Mouse (Mus musculus): ENCODE results near the gene Dcaf5.

Dcaf5 gene

DNA sequence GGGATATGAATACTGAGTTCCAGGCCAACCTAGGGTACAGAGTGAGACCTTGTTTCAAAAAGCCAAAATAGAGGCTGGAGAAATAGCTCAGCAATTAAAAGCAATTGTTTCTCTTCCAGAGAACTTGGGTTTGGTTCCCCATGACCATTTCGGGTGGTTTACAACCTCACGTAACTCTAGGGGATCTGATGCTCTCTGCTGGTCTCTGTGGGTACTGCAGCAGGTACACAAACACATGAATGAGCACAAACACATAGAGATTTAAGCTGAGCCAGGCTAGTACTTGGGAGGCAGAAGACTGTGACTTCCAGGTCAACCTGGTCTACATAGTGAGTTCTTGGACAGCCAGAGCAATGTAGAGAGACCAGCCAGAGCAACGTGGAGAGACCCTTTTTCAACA, 28.6 kb downstream of the Dcaf5 start:
- no peak for DNase-seq (ENCODE audit: low spot score in 2 of 2)

DNA sequence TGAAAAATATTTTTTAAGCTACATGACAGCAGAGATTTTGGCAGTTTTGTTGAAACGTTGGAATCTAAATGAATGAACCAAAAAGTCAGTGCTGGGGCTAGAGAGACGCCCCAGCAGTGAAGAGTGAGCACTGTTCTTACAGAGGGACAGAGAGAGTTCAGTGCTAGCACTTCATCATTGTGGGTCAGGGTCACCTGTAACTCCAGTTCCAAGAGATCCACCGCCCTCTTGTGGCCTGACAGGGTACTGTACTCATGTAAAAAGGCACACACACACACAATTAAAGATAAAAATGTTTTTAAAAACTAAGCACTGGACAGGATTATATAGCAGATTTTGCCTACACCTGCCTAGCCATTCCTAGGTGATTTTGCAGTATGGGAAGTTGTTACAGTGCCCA, 29.8 kb downstream of the Dcaf5 start:
- DNase-seq (ENCODE audit: low spot score in 2 of 2) = no peak

DNA sequence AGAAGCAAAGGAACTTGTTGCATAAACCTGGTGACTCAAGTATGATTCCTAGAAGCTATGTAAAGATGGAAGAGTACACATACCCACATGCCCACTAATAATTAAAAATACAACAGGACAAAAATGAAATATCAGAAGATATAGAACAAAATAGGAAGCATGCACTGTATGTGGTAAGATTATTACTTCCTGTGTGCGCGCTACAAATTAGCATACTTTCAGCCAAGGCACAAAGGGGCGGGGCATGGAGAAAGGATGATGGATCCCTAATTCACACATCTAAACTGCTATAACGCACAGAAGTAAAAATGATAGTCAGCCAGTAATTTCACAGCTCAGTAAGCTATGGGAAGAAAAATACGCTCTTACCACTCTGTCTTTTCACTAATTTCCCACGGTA, 32.3 kb downstream of the Dcaf5 start:
- DNase-seq (ENCODE audit: low spot score in 2 of 2) = no peak

DNA sequence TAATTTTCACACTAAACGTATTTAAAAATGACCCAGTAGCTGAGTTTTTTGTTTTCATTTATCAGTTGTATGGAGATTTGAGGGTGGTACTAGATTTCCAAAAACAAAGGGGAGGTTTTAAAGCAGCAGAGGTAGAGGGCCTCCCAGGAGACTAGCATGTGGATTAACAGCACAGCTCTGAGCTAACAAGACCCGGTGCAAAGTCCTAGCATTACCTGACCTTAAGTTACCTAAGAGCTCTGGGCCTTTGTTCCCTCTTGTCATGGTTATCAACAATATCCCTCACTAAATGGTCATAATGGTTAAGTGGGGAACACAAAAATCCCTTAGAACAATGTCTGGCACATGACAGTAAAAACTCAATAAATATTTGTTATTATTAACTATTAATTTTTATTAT, 37.3 kb downstream of the Dcaf5 start:
- DNase-seq (ENCODE audit: low spot score in 2 of 2) = no peak

DNA sequence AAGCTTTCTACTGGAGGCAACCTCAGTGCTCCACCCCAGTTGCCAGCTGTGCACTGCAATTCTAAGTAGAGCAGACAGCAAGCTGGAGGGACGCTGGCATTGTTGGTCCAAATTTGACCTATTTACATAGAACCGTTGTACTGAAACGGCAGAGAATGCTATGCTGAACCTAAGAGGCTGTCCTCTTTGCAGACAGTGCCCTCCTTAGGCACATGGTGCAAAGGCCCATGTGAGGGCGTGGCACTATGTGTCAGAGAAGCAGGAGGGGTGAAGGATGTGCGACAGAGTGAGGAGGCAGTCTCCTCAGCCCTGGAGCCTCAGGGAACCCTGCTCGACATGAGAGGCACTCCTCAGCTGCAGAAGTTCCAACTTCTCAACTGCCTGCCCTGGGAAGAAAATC, 40.0 kb downstream of the Dcaf5 start:
- no peak for DNase-seq (ENCODE audit: low spot score in 2 of 2)

DNA sequence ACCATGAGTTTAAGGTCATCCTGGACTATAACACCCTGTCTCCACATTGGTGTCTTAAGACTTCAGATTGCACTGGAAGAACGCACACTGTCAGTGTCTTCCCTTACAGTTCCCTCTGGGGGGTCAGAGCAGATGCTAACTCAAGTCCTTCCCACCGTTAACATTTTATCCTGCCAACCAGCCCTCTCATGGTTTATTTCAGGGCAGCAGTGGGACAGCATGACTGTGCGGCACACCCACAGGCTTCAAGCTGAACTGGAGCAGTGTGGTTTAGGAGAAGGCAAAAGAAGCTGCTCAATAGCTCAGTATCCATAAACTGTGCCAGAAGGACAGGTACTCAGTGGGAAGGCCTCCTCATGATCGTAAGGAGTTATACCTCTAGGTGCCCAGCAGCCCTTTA, 41.1 kb downstream of the Dcaf5 start:
- peak; percentile 54 to 68 for DNase-seq (ENCODE audit: low spot score in 2 of 2)

DNA sequence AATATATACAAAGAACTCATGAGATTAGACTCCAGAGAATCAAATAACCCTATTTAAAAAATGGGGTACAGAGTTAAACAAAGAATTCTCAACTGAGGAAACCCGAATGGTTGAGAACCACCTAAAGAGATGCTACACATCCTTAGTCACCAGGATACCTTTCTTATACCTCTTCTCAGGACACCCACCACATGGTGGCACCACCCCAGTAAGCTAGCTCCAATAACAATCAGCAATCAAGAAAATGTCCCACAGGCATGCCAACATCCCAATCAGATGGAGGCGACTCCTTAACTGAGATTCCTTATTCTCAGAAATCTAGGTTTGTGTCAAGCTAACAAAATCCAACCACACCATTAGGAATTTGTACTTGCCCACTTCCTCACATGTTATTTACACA, 42.4 kb downstream of the Dcaf5 start:
- no peak for DNase-seq (ENCODE audit: low spot score in 2 of 2)

DNA sequence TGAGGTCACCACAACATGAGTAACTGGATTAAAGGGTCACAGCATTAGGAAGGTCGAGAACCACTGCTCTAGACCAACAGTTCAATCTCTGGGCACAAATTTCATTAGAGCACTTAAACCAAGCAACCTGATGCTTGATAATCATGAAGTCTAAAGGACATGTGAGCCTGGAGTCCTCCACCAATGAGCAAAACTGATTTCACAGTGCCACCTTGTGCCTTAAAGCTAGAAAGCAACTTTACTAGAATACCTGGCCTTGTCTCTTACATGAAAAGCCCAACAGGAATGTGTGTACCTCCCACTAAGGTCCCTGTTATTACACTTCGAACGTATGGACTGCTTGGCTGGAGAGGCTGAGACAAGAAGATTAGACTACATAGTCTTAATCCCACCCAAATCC, 47.0 kb downstream of the Dcaf5 start:
- no peak for DNase-seq (ENCODE audit: low spot score in 2 of 2)

DNA sequence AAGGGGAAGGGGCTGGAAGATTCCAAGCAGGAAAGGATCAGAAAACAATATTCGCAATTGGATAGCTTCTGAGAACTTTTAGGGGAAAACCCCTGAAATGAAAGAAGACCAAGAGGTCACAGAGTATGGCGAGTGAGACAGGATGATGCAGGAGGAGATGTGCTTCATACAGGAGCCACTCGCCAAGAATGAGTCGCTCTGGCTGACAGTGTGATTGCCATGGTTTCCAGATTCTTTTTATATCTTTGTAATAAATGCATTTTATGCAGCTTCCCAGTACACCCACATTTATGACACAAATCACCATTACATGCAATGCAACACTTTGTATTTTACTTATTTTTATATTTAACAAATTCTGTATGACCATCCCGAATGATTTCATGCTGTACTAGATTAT, 49.1 kb downstream of the Dcaf5 start:
- peak in 1 of 2 experiments; percentile 65 for DNase-seq (ENCODE audit: low spot score in 2 of 2)

DNA sequence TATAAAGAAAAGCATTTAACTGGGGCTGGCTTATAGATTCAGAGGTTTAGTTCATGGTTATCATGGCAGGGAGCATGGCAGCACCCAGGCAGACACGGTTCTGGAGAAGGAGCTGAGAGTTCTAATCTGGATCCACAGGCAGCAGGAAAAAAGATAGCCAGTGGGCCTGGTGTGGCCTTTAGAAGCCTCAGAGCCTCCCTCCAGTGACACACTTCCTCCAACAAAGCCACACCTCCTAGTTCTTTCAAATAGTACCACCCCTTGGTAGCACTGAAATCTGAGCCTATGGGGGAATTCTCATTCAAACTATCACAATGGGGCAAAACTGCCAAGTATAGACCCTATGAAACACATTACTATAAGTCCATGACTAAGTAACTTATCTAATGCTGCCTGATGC, 51.0 kb downstream of the Dcaf5 start:
- no peak for DNase-seq (ENCODE audit: low spot score in 2 of 2)

DNA sequence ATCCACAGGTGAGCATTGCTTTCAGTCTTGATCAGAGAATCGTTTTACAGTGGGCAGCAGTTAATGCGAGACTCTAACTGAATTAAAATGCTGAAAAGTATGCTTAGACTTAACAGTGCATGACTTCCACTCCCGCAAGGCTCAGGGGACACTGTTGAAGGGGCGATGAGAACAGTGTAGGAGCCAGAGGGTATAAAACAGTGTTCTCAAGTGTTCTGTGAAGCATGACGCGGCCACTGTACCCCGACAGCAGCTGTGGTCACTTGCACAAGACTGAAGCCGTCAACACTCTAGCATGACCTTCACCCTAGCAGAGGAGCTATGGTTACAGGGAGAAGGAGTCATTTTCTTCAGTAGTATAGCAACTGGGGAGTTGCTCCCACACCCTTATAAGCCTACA, 52.9 kb downstream of the Dcaf5 start:
- DNase-seq (ENCODE audit: low spot score in 2 of 2) = no peak

DNA sequence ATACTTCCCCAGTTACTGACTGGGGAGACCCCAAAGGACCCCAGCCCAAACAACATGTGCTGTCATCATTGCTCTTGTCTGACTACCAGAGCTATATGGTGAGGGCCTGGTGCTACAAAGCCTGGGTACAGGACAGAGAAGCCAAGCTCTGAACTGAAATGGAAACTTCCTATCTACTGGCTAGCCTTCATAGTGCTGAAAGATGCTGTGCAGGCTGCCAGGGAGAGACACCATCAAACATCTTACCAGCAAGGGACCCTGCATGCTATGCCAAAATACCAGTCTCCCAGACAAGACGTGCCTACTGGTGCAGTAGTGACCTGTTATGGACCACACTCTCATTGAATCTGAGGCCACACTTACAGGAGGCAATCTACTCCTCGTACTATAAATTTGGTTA, 53.6 kb downstream of the Dcaf5 start:
- no peak for DNase-seq (ENCODE audit: low spot score in 2 of 2)

DNA sequence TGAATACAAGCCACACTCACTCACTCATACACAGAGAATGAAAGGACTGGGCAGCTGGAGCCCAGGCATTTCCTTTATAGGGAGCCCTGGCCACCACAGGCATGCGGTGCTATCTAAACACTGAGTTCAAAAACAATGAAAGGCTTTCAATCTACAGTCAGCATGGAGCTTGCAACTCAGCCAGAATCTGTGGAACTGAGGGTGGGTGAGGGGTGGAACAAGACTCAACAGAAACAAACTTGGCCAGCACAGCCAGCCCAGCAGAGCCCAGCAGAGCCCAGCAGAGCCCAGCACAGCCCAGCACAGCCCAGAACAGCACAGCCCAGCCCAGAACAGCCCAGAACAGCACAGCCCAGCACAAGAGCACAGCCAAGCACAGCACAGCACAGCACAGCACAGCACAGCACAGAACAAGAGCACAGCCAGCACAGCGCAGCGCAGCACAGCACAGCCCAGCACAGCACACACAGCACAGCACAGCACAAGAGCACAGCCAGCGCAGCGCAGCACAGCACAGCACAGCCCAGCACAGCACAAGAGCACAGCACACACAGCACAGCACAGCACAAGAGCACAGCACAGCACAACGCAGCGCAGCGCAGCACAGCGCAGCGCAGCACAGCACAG, 56.5 kb downstream of the Dcaf5 start:
- DNase-seq (ENCODE audit: low spot score in 2 of 2) = no peak

DNA sequence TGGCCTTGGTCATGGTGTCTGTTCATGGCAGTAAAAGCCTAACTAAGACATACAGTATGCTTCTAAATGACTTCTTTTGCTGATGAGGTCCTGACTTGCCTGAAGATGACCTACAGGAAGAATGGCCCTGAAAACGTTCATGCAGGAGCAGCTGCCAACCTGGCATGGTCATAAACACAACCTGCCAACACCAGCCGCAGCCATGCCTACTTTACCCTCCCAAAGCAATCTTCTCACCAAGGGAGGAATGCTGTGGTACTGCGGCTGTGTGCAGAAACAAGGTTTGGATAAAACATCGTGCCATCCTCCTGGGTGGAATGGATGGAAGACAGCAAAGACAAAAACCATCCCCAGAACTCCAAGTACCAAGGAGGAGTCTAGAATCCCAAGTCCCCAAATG, 57.0 kb downstream of the Dcaf5 start:
- DNase-seq (ENCODE audit: low spot score in 2 of 2) = no peak

DNA sequence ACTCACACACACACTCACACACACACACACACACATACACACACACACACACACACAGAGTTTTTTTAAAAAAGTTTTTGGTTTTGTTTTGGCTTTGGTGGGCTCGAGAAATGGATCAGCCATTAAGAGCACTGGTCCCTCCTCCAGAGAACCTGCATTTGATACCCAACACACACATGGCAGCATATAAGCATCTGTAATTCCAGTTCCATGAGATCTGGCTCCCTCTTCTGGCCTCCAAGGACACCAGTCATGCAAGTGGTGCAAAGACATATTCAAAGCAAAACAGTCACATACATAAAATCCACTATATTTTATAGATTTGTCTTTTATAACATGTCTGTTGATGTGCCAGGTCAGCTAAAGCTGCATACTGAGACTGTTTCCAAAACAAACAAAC, 58.8 kb downstream of the Dcaf5 start:
- DNase-seq (ENCODE audit: low spot score in 2 of 2) = no peak

DNA sequence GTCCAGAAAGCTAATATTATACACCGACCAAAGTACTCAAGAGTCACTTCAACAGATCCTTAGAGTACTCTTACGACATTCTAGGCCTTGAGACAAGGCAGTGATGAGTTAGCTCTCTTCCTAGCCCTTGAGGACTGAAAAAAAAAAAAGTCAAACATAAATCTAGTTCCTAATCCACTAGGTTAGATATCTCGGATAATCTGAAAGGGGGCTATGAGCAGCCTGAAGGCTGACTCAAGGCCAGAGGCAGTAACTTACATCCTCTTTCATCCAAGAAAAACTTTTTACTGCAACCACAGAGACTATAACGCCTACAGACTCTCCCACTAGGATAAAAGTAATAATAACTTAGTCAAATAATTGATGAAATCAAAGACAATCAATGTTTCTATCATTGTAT, 60.7 kb downstream of the Dcaf5 start:
- no peak for DNase-seq (ENCODE audit: low spot score in 2 of 2)

DNA sequence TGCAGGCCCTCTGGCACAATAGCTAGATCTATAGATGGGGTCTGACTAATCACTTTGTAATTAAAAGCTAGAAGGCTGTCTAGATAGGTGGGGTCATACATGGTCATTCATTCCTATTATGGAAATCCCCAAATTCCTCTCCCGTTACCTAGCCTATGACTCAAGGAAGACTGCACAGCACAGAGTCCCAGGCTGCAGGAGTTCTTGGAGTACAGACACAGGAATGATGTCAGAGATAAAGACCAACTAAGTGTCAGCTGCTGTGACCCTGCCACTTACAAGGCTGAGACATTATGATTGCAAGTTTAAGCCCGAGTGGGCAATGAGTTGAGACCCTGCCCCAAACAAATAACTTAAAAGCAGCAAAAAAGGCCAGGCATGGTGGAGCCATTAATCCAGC, 61.7 kb downstream of the Dcaf5 start:
- DNase-seq (ENCODE audit: low spot score in 2 of 2) = no peak

DNA sequence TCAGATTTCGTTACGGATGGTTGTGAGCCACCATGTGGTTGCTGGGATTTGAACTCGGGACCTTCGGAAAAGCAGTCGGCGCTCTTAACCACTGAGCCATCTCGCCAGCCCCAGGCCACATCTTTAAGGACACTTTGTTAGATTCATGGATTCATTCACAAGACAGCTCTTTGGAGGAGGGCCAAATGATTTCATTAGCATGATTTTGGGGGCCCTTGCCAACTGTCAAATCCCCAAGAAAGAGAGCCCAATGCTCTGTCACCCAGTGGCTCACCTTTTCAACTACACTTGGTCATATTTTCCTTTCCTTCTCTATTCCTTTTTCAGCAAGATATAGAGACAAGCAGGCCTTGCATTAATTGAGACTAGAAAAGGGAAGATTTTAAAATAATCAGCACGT, 63.5 kb downstream of the Dcaf5 start:
- DNase-seq (ENCODE audit: low spot score in 2 of 2) = no peak

DNA sequence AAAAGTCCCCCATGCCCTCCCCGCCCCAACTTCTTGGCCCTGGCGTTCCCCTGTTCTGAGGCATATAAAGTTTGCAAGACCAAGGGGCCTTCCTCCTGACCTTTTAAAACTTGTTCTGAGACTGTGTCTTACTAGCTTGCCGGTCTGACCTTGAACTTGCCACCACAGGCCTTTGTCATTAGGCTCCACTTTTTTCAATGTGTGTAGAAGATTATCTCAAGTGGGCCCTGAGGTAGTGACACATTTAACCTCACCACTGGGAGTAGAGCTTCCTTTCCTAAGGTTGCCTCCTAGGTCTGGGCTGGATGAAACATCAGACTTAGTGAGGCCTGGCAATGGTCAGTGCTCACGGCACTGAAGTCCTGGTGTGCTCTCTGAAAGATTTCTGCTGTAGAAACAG, 69.2 kb downstream of the Dcaf5 start:
- DNase-seq (ENCODE audit: low spot score in 2 of 2) = no peak

DNA sequence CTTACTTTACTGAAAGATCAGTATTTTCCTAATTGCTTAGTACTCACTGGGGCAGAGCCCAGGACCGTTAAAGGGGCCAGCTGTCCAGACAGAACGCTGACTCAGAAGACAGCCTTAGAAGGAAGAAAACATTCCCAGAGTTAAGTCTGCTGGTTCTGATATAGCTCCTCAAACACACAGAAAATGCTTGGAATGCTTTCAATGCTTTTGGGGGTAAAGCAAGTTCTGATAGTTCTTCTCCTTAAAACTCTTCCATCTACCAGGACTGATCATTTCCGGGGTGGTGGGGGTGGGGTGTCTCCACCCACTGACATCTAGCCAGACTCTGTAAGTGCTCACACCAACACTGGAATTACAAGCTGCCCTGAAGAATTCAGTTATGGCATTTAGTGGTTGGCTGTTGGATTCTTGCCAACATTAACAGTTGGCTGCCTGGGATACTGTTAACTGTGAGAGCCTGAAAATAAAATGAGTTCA, 70.4 kb downstream of the Dcaf5 start:
- peak in 1 of 2 experiments; percentile 69 for DNase-seq (ENCODE audit: low spot score in 2 of 2)

DNA sequence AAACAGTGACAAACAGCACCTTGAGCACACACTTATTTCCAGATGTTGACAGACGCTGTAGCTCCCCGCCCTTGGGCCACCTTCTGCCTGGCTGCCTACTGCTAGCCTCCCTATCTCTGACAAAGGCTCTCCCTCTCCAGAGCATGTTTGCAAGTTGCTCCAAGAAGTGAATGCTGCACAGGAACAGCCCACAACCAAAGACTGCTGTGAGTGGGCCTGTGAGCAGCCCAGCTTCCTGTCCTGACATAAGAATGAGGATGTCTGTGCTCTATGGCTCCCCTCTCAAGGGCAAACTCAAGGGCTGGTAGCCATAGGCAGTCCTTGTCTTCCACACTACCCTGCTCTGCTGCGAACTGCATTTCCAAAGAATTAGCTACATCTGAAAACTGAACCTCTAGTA, 71.1 kb downstream of the Dcaf5 start:
- no peak for DNase-seq (ENCODE audit: low spot score in 2 of 2)

DNA sequence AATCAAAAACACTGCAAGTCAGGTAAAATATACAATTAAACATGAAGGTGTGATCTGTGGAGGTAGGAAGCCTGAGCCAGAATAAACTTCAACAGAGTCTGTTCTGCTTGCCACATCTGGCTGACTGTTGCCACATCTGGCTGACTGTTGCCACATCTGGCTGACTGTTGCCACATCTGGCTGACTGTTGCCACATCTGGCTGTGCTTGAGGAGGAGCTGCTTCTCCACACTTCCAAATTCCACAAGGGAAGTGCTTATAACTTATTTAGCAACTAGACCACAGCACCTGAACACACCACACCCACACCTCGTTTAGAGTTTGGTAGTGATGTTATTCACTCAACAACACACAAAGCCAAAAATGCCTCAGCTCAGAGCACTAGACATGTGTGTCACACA, 74.7 kb downstream of the Dcaf5 start:
- no peak for DNase-seq (ENCODE audit: low spot score in 2 of 2)

DNA sequence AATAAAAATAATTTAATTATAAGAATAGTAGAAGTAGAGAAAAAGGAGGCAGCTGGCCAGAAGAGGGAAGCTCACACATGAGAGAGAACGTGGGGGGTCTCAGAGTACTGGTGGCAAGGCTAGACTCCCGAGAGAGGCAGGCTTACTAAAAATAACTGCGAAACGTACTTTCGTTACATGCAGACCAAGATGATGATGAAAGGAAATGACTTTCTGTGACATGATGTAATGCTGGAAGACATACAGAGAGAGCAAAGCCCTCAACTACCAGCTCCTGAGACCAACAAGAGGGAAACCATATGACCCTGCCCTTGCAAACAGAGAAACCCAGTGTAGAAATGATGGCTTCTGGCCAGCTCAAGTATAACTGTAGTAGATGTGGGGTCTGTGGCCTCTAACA, 76.1 kb downstream of the Dcaf5 start:
- no peak for DNase-seq (ENCODE audit: low spot score in 2 of 2)

DNA sequence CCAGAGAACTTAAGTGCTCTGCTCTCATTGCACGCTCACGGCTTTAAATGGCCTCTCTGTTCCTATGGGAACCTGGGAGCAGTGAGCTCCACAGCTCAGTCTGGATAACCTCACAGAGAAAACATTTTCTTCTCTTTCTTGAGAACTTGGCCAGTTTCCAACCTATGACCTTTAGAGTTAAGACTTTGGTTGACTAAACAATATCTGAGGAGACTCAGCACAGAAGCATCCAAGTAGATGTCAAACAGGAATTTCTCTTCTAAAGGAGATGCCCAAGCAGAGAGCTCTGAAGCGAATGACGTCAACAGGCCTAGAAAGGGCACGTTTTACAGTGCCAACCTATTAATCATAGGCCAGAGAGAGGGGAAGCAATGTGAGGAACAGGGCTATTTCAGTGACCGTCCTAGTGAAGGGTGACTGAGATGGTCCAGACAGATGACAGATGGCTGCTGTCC, 91.6 kb downstream of the Dcaf5 start:
- DNase-seq (ENCODE audit: low spot score in 2 of 2) = peak in 1 of 2 experiments; percentile 10

Measured in frontal cortex, postnatal 36 days (tissue).